Mouse (Mus musculus): Measurements from ENCODE around the gene Aadac. TPM values are rescaled to one million over a fixed set of nuclear protein-coding genes. Genes with fewer than 3 reads are reported as not detected.

The Aadac gene
- total RNA-seq (2014; rRNA removed) = not detected in 2 replicates
- not detected in 2 replicates for polyA plus RNA-seq (2015; fragmentation: Nextera tagmentation; extraction: Ambion mirVana)

DNA sequence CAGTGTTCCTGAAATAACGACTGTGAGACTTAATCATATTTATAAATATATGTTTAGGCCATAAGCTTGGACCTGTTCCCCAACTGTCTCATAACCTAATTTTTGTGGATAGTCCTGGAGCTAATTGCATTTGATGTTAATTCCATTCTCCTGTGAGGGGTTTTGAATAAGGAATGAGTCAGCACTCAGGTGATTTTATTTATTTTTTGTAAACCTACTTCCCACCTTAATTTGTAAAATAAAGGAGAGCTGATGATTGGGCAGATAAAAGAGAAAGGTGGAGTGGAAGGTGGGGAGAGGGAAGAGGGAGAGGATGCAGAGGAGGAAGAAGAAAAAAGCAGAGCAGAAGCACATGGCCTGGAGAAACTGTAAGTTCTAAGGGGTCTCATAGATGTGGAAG lies at the start of gene Aadac:
Gene Aadac, plus strand, starts transcription at position 301 of the 400 bp plus-strand sequence.
- DNase-seq (no peak), ATAC-seq (no peak)
- 73% methylated on average over 1 of the region's 1 CpGs for WGBS
- H3K4me1 ChIP-seq (ENCODE audit: insufficient read depth) = no peaks in the 10 kb centered on the region
- H3K4me2 ChIP-seq (ENCODE audit: low read depth) = no peak within 1 kb of the TSS
- H3K4me3 ChIP-seq (ENCODE audit: low read depth, low read length) = no peak within 1 kb of the TSS
- no peaks in the 10 kb centered on the region for H3K36me3 ChIP-seq (ENCODE audit: insufficient read depth)
- no peak within 1 kb of the TSS for H3K27ac ChIP-seq (ENCODE audit: low read depth, low read length)
- H3K27me3 ChIP-seq (ENCODE audit: insufficient read depth, low read length) = no peaks in the 10 kb centered on the region
- no peaks in the 10 kb centered on the region for H3K9me3 ChIP-seq (ENCODE audit: low read length)
- no peak for TF ChIP-seq CTCF (IDR thresholded peaks at IDR 0.05; ENCODE audit: low read depth)
- H3K9ac ChIP-seq = no peak within 1 kb of the TSS

- Histone ChIP-seq H3K4me1 (ENCODE audit: insufficient read depth) (no peaks in the 10 kb centered on the region), H3K4me2 (ENCODE audit: low read depth) (no peak overlapping the region), H3K9me3 (ENCODE audit: low read length) (no peaks in the 10 kb centered on the region), H3K36me3 (ENCODE audit: insufficient read depth) (no peaks in the 10 kb centered on the region), H3K27me3 (ENCODE audit: insufficient read depth, low read length) (no peaks in the 10 kb centered on the region), H3K9ac (no peak overlapping the region), H3K4me3 (ENCODE audit: low read depth, low read length) (no peak overlapping the region), H3K27ac (ENCODE audit: low read depth, low read length) (no peak overlapping the region)
- ATAC-seq (no peak), DNase-seq (no peak)
- TF ChIP-seq CTCF (IDR thresholded peaks at IDR 0.05; ENCODE audit: low read depth) = no peak
These were observed 21.9 kb upstream of the Aadac start for GRCm38 (mm10) chr3:60003622-60004021.

GRCm38 (mm10) chr3:60006443-60006842 lies 19.1 kb upstream of the Aadac start, which contains the start of gene Aadacl2:
Aadacl2 (plus strand) TSS chr3:60006743.
- WGBS = 85% methylated on average over 1 of the region's 1 CpGs
- no peak for ATAC-seq
- no peak for TF ChIP-seq CTCF (IDR thresholded peaks at IDR 0.05; ENCODE audit: low read depth)

DNA sequence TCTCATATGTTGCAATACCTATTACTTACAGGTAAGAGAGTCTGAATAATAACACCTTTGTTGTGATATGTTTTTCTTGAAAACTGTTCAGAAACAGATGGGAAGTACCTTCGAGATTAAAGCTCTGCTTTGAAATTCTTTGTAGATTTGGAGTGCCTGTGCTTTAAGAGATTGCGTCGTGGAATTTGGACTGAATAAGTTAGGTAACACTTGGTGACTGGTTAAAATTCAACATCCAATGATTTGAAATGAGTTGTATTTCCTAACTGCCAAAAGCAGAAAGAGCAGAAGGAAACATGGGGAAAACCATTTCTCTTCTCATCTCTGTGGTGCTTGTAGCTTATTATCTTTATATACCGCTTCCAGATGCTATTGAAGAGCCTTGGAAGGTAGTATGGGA lies 6.0 kb downstream of the Aadac start:
- 83% methylated on average over 4 of the region's 4 CpGs for WGBS

More at GRCm38 (mm10) chr3:60006443-60006842, 19.1 kb upstream of the Aadac start, which contains the start of gene Aadacl2:
- H3K4me1 ChIP-seq (ENCODE audit: insufficient read depth) = no peaks in the 10 kb centered on the region
- H3K27ac ChIP-seq (ENCODE audit: low read depth, low read length) = no peak within 1 kb of the TSS
- H3K4me2 ChIP-seq (ENCODE audit: low read depth) = no peak within 1 kb of the TSS
- no peaks in the 10 kb centered on the region for H3K27me3 ChIP-seq (ENCODE audit: insufficient read depth, low read length)
- no peaks in the 10 kb centered on the region for H3K9me3 ChIP-seq (ENCODE audit: low read length)
- H3K9ac ChIP-seq = no peak within 1 kb of the TSS
- no peak for DNase-seq
- no peak within 1 kb of the TSS for H3K4me3 ChIP-seq (ENCODE audit: low read depth, low read length)
- no peaks in the 10 kb centered on the region for H3K36me3 ChIP-seq (ENCODE audit: insufficient read depth)

DNA sequence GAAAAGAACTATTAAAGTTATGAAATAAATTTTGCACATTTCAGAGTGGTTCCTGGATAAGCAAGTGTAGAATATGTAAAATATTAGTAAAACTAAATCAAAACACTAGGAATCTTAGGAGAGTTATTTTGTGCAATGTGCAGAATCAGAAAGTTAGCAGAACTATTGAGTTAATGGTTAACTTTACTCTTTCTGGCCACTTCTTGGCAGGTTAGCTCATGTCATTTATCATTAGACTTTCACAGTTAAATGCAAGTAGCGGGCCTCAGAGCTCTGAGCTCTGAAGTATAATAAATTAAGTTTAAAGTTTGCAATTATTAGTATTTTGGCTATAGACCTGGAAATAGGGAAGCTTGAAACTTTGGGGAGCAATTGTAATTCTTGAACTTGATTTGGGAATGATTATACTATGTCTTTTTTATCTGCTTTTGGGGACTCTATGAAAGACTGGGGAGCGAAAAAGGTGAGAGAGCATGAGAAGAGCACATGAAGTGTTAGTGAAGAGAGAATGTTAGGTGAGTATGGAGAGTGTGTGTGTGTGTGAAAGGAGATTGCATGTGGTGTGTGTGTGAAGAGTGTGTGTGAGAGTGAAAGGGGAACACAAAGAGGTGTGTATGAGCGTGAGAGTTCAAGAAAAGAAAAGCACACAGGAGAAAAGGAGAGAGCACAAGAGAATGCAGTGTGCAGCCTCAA lies 20.9 kb downstream of the Aadac start:
- no peak for TF ChIP-seq CTCF (IDR thresholded peaks at IDR 0.05; ENCODE audit: low read depth)
- ATAC-seq (no peak), DNase-seq (no peak)
- WGBS = 87% methylated on average over 3 of the region's 3 CpGs
- Histone ChIP-seq H3K27me3 (ENCODE audit: insufficient read depth, low read length) (no peaks in the 10 kb centered on the region), H3K4me3 (ENCODE audit: low read depth, low read length) (no peak overlapping the region), H3K27ac (ENCODE audit: low read depth, low read length) (no peak overlapping the region), H3K9ac (no peak overlapping the region), H3K4me2 (ENCODE audit: low read depth) (no peak overlapping the region), H3K4me1 (ENCODE audit: insufficient read depth) (no peaks in the 10 kb centered on the region), H3K36me3 (ENCODE audit: insufficient read depth) (no peaks in the 10 kb centered on the region), H3K9me3 (ENCODE audit: low read length) (no peaks in the 10 kb centered on the region)

More for the DNA sequence above, 6.0 kb downstream of the Aadac start:
- TF ChIP-seq CTCF (IDR thresholded peaks at IDR 0.05; ENCODE audit: low read depth) = no peak
- Histone ChIP-seq H3K27me3 (ENCODE audit: insufficient read depth, low read length) (no peaks in the 10 kb centered on the region), H3K9me3 (ENCODE audit: low read length) (no peaks in the 10 kb centered on the region), H3K9ac (no peak overlapping the region), H3K4me3 (ENCODE audit: low read depth, low read length) (no peak overlapping the region), H3K36me3 (ENCODE audit: insufficient read depth) (no peaks in the 10 kb centered on the region), H3K27ac (ENCODE audit: low read depth, low read length) (no peak overlapping the region), H3K4me2 (ENCODE audit: low read depth) (no peak overlapping the region), H3K4me1 (ENCODE audit: insufficient read depth) (no peaks in the 10 kb centered on the region)
- ATAC-seq (no peak), DNase-seq (no peak)

- Histone ChIP-seq H3K4me3 (ENCODE audit: low read depth, low read length) (no peak overlapping the region), H3K27ac (ENCODE audit: low read depth, low read length) (no peak overlapping the region), H3K4me1 (ENCODE audit: insufficient read depth) (no peaks in the 10 kb centered on the region), H3K36me3 (ENCODE audit: insufficient read depth) (no peaks in the 10 kb centered on the region), H3K9me3 (ENCODE audit: low read length) (no peaks in the 10 kb centered on the region), H3K4me2 (ENCODE audit: low read depth) (no peak overlapping the region), H3K9ac (no peak overlapping the region), H3K27me3 (ENCODE audit: insufficient read depth, low read length) (no peaks in the 10 kb centered on the region)
- ATAC-seq (no peak), DNase-seq (no peak)
- no peak for TF ChIP-seq CTCF (IDR thresholded peaks at IDR 0.05; ENCODE audit: low read depth)
- 78% methylated on average over 3 of the region's 3 CpGs for WGBS
These were observed 27.9 kb downstream of the Aadac start for GRCm38 (mm10) chr3:60053231-60053927.

DNA sequence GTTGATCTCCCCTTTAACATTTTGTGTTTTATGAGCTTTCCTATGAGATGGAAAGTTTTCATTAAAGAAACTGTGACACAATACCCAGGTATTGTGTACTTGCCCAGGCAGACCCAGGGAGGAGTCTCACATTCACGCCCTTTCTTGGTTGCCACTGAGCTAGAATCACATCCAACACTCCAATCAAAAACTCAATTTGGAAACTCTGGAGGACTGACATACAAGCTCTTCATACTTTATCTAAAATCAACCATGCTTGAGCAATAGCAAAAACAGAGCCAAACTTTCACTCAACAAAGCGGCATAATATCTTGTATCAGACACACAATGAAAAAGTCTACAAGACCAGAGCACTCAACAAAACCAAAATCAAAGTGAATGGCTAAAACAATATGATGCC lies 28.4 kb downstream of the Aadac start:
- Histone ChIP-seq H3K4me3 (ENCODE audit: low read depth, low read length) (no peak overlapping the region), H3K4me2 (ENCODE audit: low read depth) (no peak overlapping the region), H3K27me3 (ENCODE audit: insufficient read depth, low read length) (no peaks in the 10 kb centered on the region), H3K9me3 (ENCODE audit: low read length) (no peaks in the 10 kb centered on the region), H3K4me1 (ENCODE audit: insufficient read depth) (no peaks in the 10 kb centered on the region), H3K9ac (no peak overlapping the region), H3K27ac (ENCODE audit: low read depth, low read length) (no peak overlapping the region), H3K36me3 (ENCODE audit: insufficient read depth) (no peaks in the 10 kb centered on the region)
- TF ChIP-seq CTCF (IDR thresholded peaks at IDR 0.05; ENCODE audit: low read depth) = no peak
- ATAC-seq = no peak
- WGBS = 91% methylated on average over 2 of the region's 2 CpGs
- DNase-seq = no peak
